Mouse (Mus musculus): ENCODE measurements around the gene Clasp1.

DNA sequence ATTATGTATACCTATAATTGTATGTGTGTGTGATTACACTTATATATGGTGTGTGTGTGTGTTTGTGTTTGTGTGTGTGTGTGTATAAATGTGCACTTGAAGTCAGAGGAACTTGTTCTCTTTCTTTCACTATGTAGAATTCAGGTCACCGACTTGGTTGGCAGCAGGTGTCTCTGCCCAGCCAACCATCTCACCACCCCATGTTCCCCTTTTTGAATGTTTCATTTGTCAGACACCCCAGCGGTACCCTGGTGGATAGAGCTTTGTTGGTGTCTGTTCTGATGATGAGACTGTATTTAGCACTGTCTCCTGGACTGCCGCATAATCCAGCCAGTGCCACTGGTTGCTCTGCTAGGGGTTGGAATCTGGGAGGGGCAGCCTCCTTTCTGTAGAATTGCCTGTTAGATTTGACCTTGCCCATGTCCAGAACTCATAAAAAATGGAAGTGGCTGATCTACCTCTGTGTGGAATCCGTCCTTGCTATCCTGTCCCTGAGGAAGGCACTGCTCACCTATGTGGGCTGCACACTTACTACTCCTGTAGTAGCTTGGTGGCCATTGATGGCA is 244.6 kb downstream of the Clasp1 start:
- TF ChIP-seq CTCF (IDR thresholded peaks at IDR 0.05; ENCODE audit: control insufficient read depth, insufficient read depth, low read length) (no peak), POLR2A (IDR thresholded peaks at IDR 0.05; ENCODE audit: borderline replicate concordance, control insufficient read depth, low read depth, low read length) (no peak)
